Comparison of ENCODE assay signal across 8 mouse cellular contexts in the genomic region with DNA sequence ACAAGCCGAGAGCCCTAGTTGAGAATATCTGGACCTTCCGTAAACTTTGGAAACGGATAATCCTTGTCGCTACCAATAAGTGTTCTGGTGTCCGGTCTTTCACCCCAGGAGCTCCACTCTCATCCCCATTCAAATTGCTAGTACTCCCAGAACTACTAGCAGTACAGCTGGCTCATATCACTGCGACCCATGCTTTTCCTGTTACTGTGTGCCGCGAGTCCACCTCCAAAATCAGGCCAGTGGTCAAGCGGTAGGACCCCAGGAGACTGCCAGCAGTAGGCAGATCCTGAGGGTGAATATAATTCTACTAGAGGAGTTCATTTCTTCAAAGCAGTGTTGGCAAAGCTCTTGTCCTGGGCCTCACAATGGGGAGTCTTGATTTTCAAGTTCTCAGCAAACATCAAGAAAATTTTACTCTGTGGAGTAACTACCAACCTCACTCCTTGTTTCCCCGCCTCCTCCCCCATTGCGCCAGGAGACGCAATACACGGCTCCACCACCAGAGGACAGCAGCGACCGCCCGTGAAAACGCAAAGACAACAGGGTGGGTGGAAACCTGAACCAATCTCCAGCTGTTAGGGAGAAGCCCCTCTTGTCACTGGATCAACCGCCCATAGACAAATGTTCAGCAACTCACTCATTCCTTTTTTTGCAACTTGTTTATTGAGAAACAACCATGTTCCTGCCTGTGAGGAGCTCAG. TPM values are rescaled to one million over a fixed set of nuclear protein-coding genes. Genes with fewer than 3 reads are reported as not detected.
A peak's percentile ranks its signal among the peaks of the same experiment; 100 is the strongest.
DNase-seq lines count a peak whose midpoint lies in the region; ATAC-seq and TF ChIP-seq lines count a peak whose summit lies in the region.

No protein-coding gene starts in this region.

- peak overlapping the region; percentile 30 for H3K4me2 ChIP-seq in embryonic facial prominence, embryonic 12.5 days (replicated peaks)
- H3K4me2 ChIP-seq in limb, embryonic 15.5 days = peak overlapping the region; percentile 89
- peak overlapping the region; percentile 99 for H3K4me2 ChIP-seq in midbrain, postnatal 0 days (ENCODE audit: low read depth, low read length, poor library complexity, severe bottlenecking)

- H3K27ac ChIP-seq in embryonic facial prominence, embryonic 12.5 days = peak overlapping the region; percentile 100
- peak overlapping the region; percentile 100 for H3K27ac ChIP-seq in limb, embryonic 15.5 days
- H3K27ac ChIP-seq in midbrain, postnatal 0 days (ENCODE audit: low read depth, low read length) = peak overlapping the region; percentile 99

- no peaks in the 10 kb centered on the region for H3K9me3 ChIP-seq in embryonic facial prominence, embryonic 12.5 days
- no peaks in the 10 kb centered on the region for H3K9me3 ChIP-seq in limb, embryonic 15.5 days
- no peaks in the 10 kb centered on the region for H3K9me3 ChIP-seq in midbrain, postnatal 0 days (ENCODE audit: low read length)

- H3K27me3 ChIP-seq in embryonic facial prominence, embryonic 12.5 days = no peaks in the 10 kb centered on the region
- H3K27me3 ChIP-seq in limb, embryonic 15.5 days = no peaks in the 10 kb centered on the region
- H3K27me3 ChIP-seq in midbrain, postnatal 0 days (ENCODE audit: insufficient read depth, low read length) = no peaks in the 10 kb centered on the region

- WGBS in embryonic facial prominence, embryonic 12.5 days = 17% methylated on average over 18 of the region's 18 CpGs
- WGBS in limb, embryonic 15.5 days = 18% methylated on average over 18 of the region's 18 CpGs
- 15% methylated on average over 18 of the region's 18 CpGs for WGBS in midbrain, postnatal 0 days

- TF ChIP-seq CTCF in midbrain, postnatal 0 days (IDR thresholded peaks at IDR 0.05) = peak; percentile 99

- peak overlapping the region; percentile 33 for H3K4me3 ChIP-seq in embryonic facial prominence, embryonic 12.5 days
- peak overlapping the region; percentile 88 for H3K4me3 ChIP-seq in limb, embryonic 15.5 days
- H3K4me3 ChIP-seq in midbrain, postnatal 0 days (ENCODE audit: low read depth, low read length) = peak overlapping the region; percentile 52

- ATAC-seq in embryonic facial prominence, embryonic 12.5 days (ENCODE audit: insufficient number of reproducible peaks, insufficient read depth, low FRiP score, low TSS enrichment) = no peak
- no peak for ATAC-seq in limb, embryonic 15.5 days (ENCODE audit: insufficient number of reproducible peaks, low FRiP score, low TSS enrichment, low read depth)
- peak; percentile 22; the same call in 1 of the 2 replicates for ATAC-seq in midbrain, postnatal 0 days (ENCODE audit: low FRiP score)

- H3K4me1 ChIP-seq in embryonic facial prominence, embryonic 12.5 days = peaks cover 71% of the 10 kb centered on the region
- H3K4me1 ChIP-seq in limb, embryonic 15.5 days = peaks cover 77% of the 10 kb centered on the region
- H3K4me1 ChIP-seq in midbrain, postnatal 0 days (ENCODE audit: insufficient read depth, low read length) = peaks cover 23% of the 10 kb centered on the region

- peak; percentile 72 for DNase-seq in 3134 (ENCODE audit: extremely low read depth, insufficient read length, low spot score)
- DNase-seq in adrenal gland, postnatal 14 days = peak; percentile 91
- peak; percentile 89 to 97 for DNase-seq in heart, adult 18-20 months
- peak; percentile 92 for DNase-seq in kidney, adult 18-20 months
- peak; percentile 73 for DNase-seq in midbrain, postnatal 0 days (ENCODE audit: low spot score)
- DNase-seq in spleen, postnatal 14 days (ENCODE audit: low spot score in 2 of 2) = peak; percentile 82 to 87

- no peak overlapping the region; the same call in 1 of the 2 replicates for H3K9ac ChIP-seq in embryonic facial prominence, embryonic 12.5 days
- H3K9ac ChIP-seq in limb, embryonic 15.5 days = no peak overlapping the region
- 0 out of 2 replicates have a peak overlapping the region, but pooled peaks have one; percentile 78 for H3K9ac ChIP-seq in midbrain, postnatal 0 days (replicated peaks; ENCODE audit: low read length, poor library complexity, severe bottlenecking)

- H3K36me3 ChIP-seq in embryonic facial prominence, embryonic 12.5 days = peaks cover 15% of the 10 kb centered on the region
- 0 out of 2 replicates have a peak, but pooled peaks cover 8% of the 10 kb centered on the region for H3K36me3 ChIP-seq in limb, embryonic 15.5 days
- no peaks in the 10 kb centered on the region for H3K36me3 ChIP-seq in midbrain, postnatal 0 days (ENCODE audit: insufficient read depth, low read length)

RNA-seq across cellular contexts. Expression of gene Rhof, which starts 0.7 kb away (rescaled TPM):
- total RNA-seq in adrenal gland, postnatal 14 days (2021) = 0.89 and 4.2 TPM in 2 replicates
- polyA plus RNA-seq in embryonic facial prominence, embryonic 12.5 days (2016; fragmentation: Nextera tagmentation; extraction: Ambion mirVana) = 2.9 and 3.4 TPM in 2 replicates
- total RNA-seq in heart, adult 18-20 months (2021) = 1 to 10 TPM in 1 of 2 experiments, under 1 TPM in 1; 0.55 to 2.6 TPM
- polyA plus RNA-seq in limb, embryonic 15.5 days (2015; fragmentation: Nextera tagmentation; extraction: Ambion mirVana) = 4.9 and 5.7 TPM in 2 replicates
- total RNA-seq in midbrain, postnatal 0 days (2014; rRNA removed) = 37.2 and 47.8 TPM in 2 replicates
- polyA plus RNA-seq in midbrain, postnatal 0 days (2015; fragmentation: Nextera tagmentation; extraction: Ambion mirVana) = 41.7 and 45.3 TPM in 2 replicates

RNA-seq across cellular contexts. Expression of gene Setd1b, which starts 8.8 kb away (rescaled TPM):
- 25.5 and 29.7 TPM in 2 replicates for total RNA-seq in adrenal gland, postnatal 14 days (2021)
- 11.7 and 12.4 TPM in 2 replicates for polyA plus RNA-seq in embryonic facial prominence, embryonic 12.5 days (2016; fragmentation: Nextera tagmentation; extraction: Ambion mirVana)
- 10 to 100 TPM; 11.4 to 15.5 TPM for total RNA-seq in heart, adult 18-20 months (2021)
- polyA plus RNA-seq in limb, embryonic 15.5 days (2015; fragmentation: Nextera tagmentation; extraction: Ambion mirVana) = 8.9 and 10.4 TPM in 2 replicates
- 5.3 and 5.9 TPM in 2 replicates for total RNA-seq in midbrain, postnatal 0 days (2014; rRNA removed)
- polyA plus RNA-seq in midbrain, postnatal 0 days (2015; fragmentation: Nextera tagmentation; extraction: Ambion mirVana) = 7.2 and 8.8 TPM in 2 replicates

RNA-seq across cellular contexts. Expression of gene Psmd9, which starts 36.0 kb away (rescaled TPM):
- total RNA-seq in adrenal gland, postnatal 14 days (2021) = 25.6 and 28.6 TPM in 2 replicates
- 89.0 and 95.5 TPM in 2 replicates for polyA plus RNA-seq in embryonic facial prominence, embryonic 12.5 days (2016; fragmentation: Nextera tagmentation; extraction: Ambion mirVana)
- total RNA-seq in heart, adult 18-20 months (2021) = 10 to 100 TPM; 12.9 to 17.0 TPM
- 88.2 and 93.3 TPM in 2 replicates for polyA plus RNA-seq in limb, embryonic 15.5 days (2015; fragmentation: Nextera tagmentation; extraction: Ambion mirVana)
- 26.1 and 26.5 TPM in 2 replicates for total RNA-seq in midbrain, postnatal 0 days (2014; rRNA removed)
- 76.3 and 81.8 TPM in 2 replicates for polyA plus RNA-seq in midbrain, postnatal 0 days (2015; fragmentation: Nextera tagmentation; extraction: Ambion mirVana)

RNA-seq across cellular contexts. Expression of gene Hpd, which starts 49.3 kb away (rescaled TPM):
- total RNA-seq in adrenal gland, postnatal 14 days (2021) = 9.9 and 203 TPM in 2 replicates
- polyA plus RNA-seq in embryonic facial prominence, embryonic 12.5 days (2016; fragmentation: Nextera tagmentation; extraction: Ambion mirVana) = not detected in 2 replicates
- total RNA-seq in heart, adult 18-20 months (2021) = under 1 TPM in 1 of 2 experiments, not detected in 1; 0.51 TPM
- not detected in 2 replicates for polyA plus RNA-seq in limb, embryonic 15.5 days (2015; fragmentation: Nextera tagmentation; extraction: Ambion mirVana)
- not detected in 2 replicates for total RNA-seq in midbrain, postnatal 0 days (2014; rRNA removed)
- polyA plus RNA-seq in midbrain, postnatal 0 days (2015; fragmentation: Nextera tagmentation; extraction: Ambion mirVana) = not detected in 2 replicates

Comparison
In these comparisons a context has a peak if more than half of its experiments do, and no peak if none do; other contexts are left out.
1. H3K4me2 ChIP-seq: peak in every context shown above with its lines; median percentile 99 in midbrain, postnatal 0 days; 89 in limb, embryonic 15.5 days; 30 in embryonic facial prominence, embryonic 12.5 days.
2. H3K4me3 ChIP-seq: peak in every context shown above with its lines; median percentile 88 in limb, embryonic 15.5 days; 52 in midbrain, postnatal 0 days; 33 in embryonic facial prominence, embryonic 12.5 days.